ENCODE assay signal across 22 mouse cellular contexts in the genomic region with DNA sequence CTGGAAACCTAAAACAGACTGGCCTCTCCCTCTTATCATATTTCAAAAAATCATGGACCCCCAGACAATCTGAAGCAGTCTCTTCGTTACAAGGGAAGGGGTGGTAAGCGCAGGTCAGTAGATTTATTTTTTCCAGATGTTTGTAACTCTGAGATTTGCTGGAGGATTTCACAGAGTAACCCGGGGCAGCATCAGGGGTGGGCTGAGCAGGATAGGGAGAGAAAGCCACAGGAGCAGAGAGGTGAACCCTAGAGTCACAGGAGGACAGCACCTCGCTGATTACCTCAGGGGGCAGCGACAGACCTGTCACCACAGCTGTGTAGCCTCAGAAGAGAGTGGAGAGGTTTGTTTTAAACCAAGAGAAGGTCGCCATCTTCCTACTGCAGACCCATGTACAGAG. TPM values are rescaled to one million over a fixed set of nuclear protein-coding genes. Genes with fewer than 3 reads are reported as not detected.
A peak's percentile ranks its signal among the peaks of the same experiment; 100 is the strongest.
DNase-seq lines count a peak whose midpoint lies in the region; ATAC-seq and TF ChIP-seq lines count a peak whose summit lies in the region.
"Had no signal": no experiment of that assay in that cellular context is flagged by ENCODE, and none has a peak within 500 bp of the region (broad histone marks: within the 10 kb centered on the region; RNA-seq: fewer than 3 reads in every experiment).

No protein-coding gene starts in this region.

- no peak overlapping the region for H3K9ac ChIP-seq in hindbrain, embryonic 12.5 days
- H3K9ac ChIP-seq in hindbrain, postnatal 0 days (replicated peaks; ENCODE audit: low read length) = no peak overlapping the region
- no peak overlapping the region for H3K9ac ChIP-seq in embryonic facial prominence, embryonic 11.5 days (replicated peaks; ENCODE audit: low read length)
- peak overlapping the region; percentile 11; the same call in 1 of the 2 replicates for H3K9ac ChIP-seq in embryonic facial prominence, embryonic 13.5 days
- no peak overlapping the region for H3K9ac ChIP-seq in limb, embryonic 14.5 days (ENCODE audit: low read depth, low read length, severe bottlenecking)
- H3K9ac ChIP-seq: embryonic facial prominence, embryonic 15.5 days; liver, embryonic 15.5 days had no signal

- DNase-seq in hindbrain, postnatal 0 days (ENCODE audit: low spot score) = no peak
- DNase-seq in embryonic facial prominence, embryonic 11.5 days (ENCODE audit: low spot score) = peak; percentile 76
- peak; percentile 33 for DNase-seq in limb, embryonic 14.5 days (ENCODE audit: low spot score)
- DNase-seq in left cerebral cortex, postnatal 10 days (ENCODE audit: extremely low spot score in 1 of 2, low spot score in 2 of 2) = no peak
- no peak for DNase-seq in cerebellum, adult 8-10 months
- DNase-seq: adrenal gland, postnatal 36 days; cerebellum, postnatal 10 days; thymus, postnatal 4 days had no signal

- intact Hi-C loops in left cerebral cortex, postnatal 10 days (cut with DNase I) = no loop called here

- ATAC-seq in hindbrain, embryonic 12.5 days (ENCODE audit: low FRiP score) = no peak
- ATAC-seq in hindbrain, postnatal 0 days = no peak
- peak; percentile 35; the same call in 1 of the 2 replicates for ATAC-seq in embryonic facial prominence, embryonic 11.5 days (replicated peaks; ENCODE audit: insufficient number of reproducible peaks, low FRiP score, low TSS enrichment, low read depth)
- no peak for ATAC-seq in embryonic facial prominence, embryonic 13.5 days (ENCODE audit: insufficient number of reproducible peaks, insufficient read depth, low FRiP score, low TSS enrichment, low read depth)
- peak; percentile 45 for ATAC-seq in limb, embryonic 14.5 days (ENCODE audit: low FRiP score, low read depth)
- ATAC-seq: forebrain, embryonic 14.5 days; intestine, postnatal 0 days; lung, postnatal 0 days had no signal

- no peak overlapping the region for H3K4me3 ChIP-seq in hindbrain, embryonic 12.5 days
- no peak overlapping the region for H3K4me3 ChIP-seq in hindbrain, postnatal 0 days (ENCODE audit: low read length)
- H3K4me3 ChIP-seq in embryonic facial prominence, embryonic 11.5 days (ENCODE audit: low read depth, low read length) = no peak overlapping the region
- H3K4me3 ChIP-seq in embryonic facial prominence, embryonic 13.5 days = no peak overlapping the region
- no peak overlapping the region for H3K4me3 ChIP-seq in limb, embryonic 14.5 days (replicated peaks; ENCODE audit: low read length)
- H3K4me3 ChIP-seq: embryonic facial prominence, embryonic 15.5 days; liver, embryonic 15.5 days had no signal

- TF ChIP-seq POLR2A in limb, embryonic 14.5 days (IDR thresholded peaks at IDR 0.05; ENCODE audit: borderline replicate concordance, extremely low read depth, insufficient read depth, insufficient read length) = no peak

- no peak for TF ChIP-seq CTCF in hindbrain, postnatal 0 days (IDR thresholded peaks at IDR 0.05; ENCODE audit: low read depth)

- 0 out of 2 replicates have a peak overlapping the region, but pooled peaks have one; percentile 8 for H3K27ac ChIP-seq in hindbrain, embryonic 12.5 days
- H3K27ac ChIP-seq in hindbrain, postnatal 0 days = no peak overlapping the region
- peak overlapping the region; percentile 72 for H3K27ac ChIP-seq in embryonic facial prominence, embryonic 11.5 days (replicated peaks; ENCODE audit: low read depth, low read length)
- H3K27ac ChIP-seq in embryonic facial prominence, embryonic 13.5 days = peak overlapping the region; percentile 79
- peak overlapping the region; percentile 75 for H3K27ac ChIP-seq in limb, embryonic 14.5 days (replicated peaks; ENCODE audit: low read depth, low read length)
- H3K27ac ChIP-seq: embryonic facial prominence, embryonic 15.5 days; liver, embryonic 15.5 days had no signal

- WGBS in hindbrain, embryonic 12.5 days = 69% methylated on average over 6 of the region's 6 CpGs
- 79% methylated on average over 6 of the region's 6 CpGs for WGBS in hindbrain, postnatal 0 days
- WGBS in embryonic facial prominence, embryonic 11.5 days = 28% methylated on average over 6 of the region's 6 CpGs
- 24% methylated on average over 6 of the region's 6 CpGs for WGBS in embryonic facial prominence, embryonic 13.5 days
- WGBS in limb, embryonic 14.5 days = 24% methylated on average over 6 of the region's 6 CpGs

- no peaks in the 10 kb centered on the region for H3K9me3 ChIP-seq in hindbrain, embryonic 12.5 days (replicated peaks)
- H3K9me3 ChIP-seq in hindbrain, postnatal 0 days (ENCODE audit: low read length) = no peaks in the 10 kb centered on the region
- H3K9me3 ChIP-seq in embryonic facial prominence, embryonic 11.5 days (replicated peaks; ENCODE audit: control insufficient read depth, low read length) = no peaks in the 10 kb centered on the region
- no peaks in the 10 kb centered on the region for H3K9me3 ChIP-seq in embryonic facial prominence, embryonic 13.5 days
- H3K9me3 ChIP-seq in limb, embryonic 14.5 days (ENCODE audit: control insufficient read depth, low read length) = no peaks in the 10 kb centered on the region
- H3K9me3 ChIP-seq: embryonic facial prominence, embryonic 15.5 days; liver, embryonic 15.5 days had no signal

- no peak overlapping the region for H3K4me2 ChIP-seq in hindbrain, embryonic 12.5 days (replicated peaks)
- no peak overlapping the region for H3K4me2 ChIP-seq in hindbrain, postnatal 0 days (ENCODE audit: low read depth, low read length)
- no peak overlapping the region for H3K4me2 ChIP-seq in embryonic facial prominence, embryonic 11.5 days (ENCODE audit: low read depth, low read length)
- no peak overlapping the region for H3K4me2 ChIP-seq in embryonic facial prominence, embryonic 13.5 days
- no peak overlapping the region for H3K4me2 ChIP-seq in limb, embryonic 14.5 days (replicated peaks; ENCODE audit: low read depth, low read length, severe bottlenecking)
- H3K4me2 ChIP-seq: embryonic facial prominence, embryonic 15.5 days; heart, embryonic 11.5 days; liver, embryonic 15.5 days had no signal

- H3K27me3 ChIP-seq in hindbrain, embryonic 12.5 days = no peaks in the 10 kb centered on the region
- no peaks in the 10 kb centered on the region for H3K27me3 ChIP-seq in hindbrain, postnatal 0 days (ENCODE audit: insufficient read depth, low read length)
- H3K27me3 ChIP-seq in embryonic facial prominence, embryonic 11.5 days (ENCODE audit: control insufficient read depth, insufficient read depth, low read length) = no peaks in the 10 kb centered on the region
- no peaks in the 10 kb centered on the region for H3K27me3 ChIP-seq in embryonic facial prominence, embryonic 13.5 days
- no peaks in the 10 kb centered on the region for H3K27me3 ChIP-seq in limb, embryonic 14.5 days (ENCODE audit: control insufficient read depth, insufficient read depth, low read length)
- H3K27me3 ChIP-seq: embryonic facial prominence, embryonic 15.5 days; liver, embryonic 15.5 days had no signal

- H3K36me3 ChIP-seq in hindbrain, embryonic 12.5 days = peaks cover 47% of the 10 kb centered on the region
- H3K36me3 ChIP-seq in hindbrain, postnatal 0 days (ENCODE audit: insufficient read depth, low read length) = peaks cover 19% of the 10 kb centered on the region
- H3K36me3 ChIP-seq in embryonic facial prominence, embryonic 11.5 days (replicated peaks; ENCODE audit: control insufficient read depth, insufficient read depth, low read depth, low read length) = no peaks in the 10 kb centered on the region; the same call in 1 of the 2 replicates
- H3K36me3 ChIP-seq in embryonic facial prominence, embryonic 13.5 days = peaks cover 52% of the 10 kb centered on the region
- H3K36me3 ChIP-seq in limb, embryonic 14.5 days (ENCODE audit: control insufficient read depth, insufficient read depth, low read length) = peaks cover 38% of the 10 kb centered on the region
- H3K36me3 ChIP-seq: liver, embryonic 15.5 days had no signal

- H3K4me1 ChIP-seq in hindbrain, embryonic 12.5 days = peaks cover 26% of the 10 kb centered on the region
- H3K4me1 ChIP-seq in hindbrain, postnatal 0 days (ENCODE audit: insufficient read depth, low read length) = no peaks in the 10 kb centered on the region; the same call in 1 of the 2 replicates
- H3K4me1 ChIP-seq in embryonic facial prominence, embryonic 11.5 days (ENCODE audit: control insufficient read depth, insufficient read depth, low read length) = peaks cover 3% of the 10 kb centered on the region; the same call in 1 of the 2 replicates
- peaks cover 30% of the 10 kb centered on the region for H3K4me1 ChIP-seq in embryonic facial prominence, embryonic 13.5 days
- H3K4me1 ChIP-seq in limb, embryonic 14.5 days (ENCODE audit: control insufficient read depth, insufficient read depth, low read length) = peaks cover 18% of the 10 kb centered on the region
- H3K4me1 ChIP-seq: liver, embryonic 15.5 days had no signal

RNA-seq across cellular contexts. Expression of gene Atp6v0a4, which starts 41.0 kb away (rescaled TPM):
- polyA plus RNA-seq in hindbrain, embryonic 12.5 days (2016; fragmentation: Nextera tagmentation; extraction: Ambion mirVana) = 0.10 TPM in 1 of 2 replicates, not detected in the other
- total RNA-seq in hindbrain, postnatal 0 days (2014; rRNA removed) = 0.42 TPM in 1 of 2 replicates, not detected in the other
- 0.28 and 0.29 TPM in 2 replicates for polyA plus RNA-seq in hindbrain, postnatal 0 days (2015; fragmentation: Nextera tagmentation; extraction: Ambion mirVana)
- polyA plus RNA-seq in embryonic facial prominence, embryonic 11.5 days (2014; fragmentation: Nextera tagmentation; extraction: Ambion mirVana) = not detected in 2 replicates
- polyA plus RNA-seq in embryonic facial prominence, embryonic 13.5 days (2015; fragmentation: Nextera tagmentation; extraction: Ambion mirVana) = 1.1 and 1.3 TPM in 2 replicates
- 1.9 and 2.2 TPM in 2 replicates for polyA plus RNA-seq in limb, embryonic 14.5 days (2012; rRNA removed)
- polyA plus RNA-seq in limb, embryonic 14.5 days (2014; fragmentation: Nextera tagmentation; extraction: Ambion mirVana) = 1.4 and 1.8 TPM in 2 replicates
- 1 to 10 TPM; 4.6 to 5.3 TPM for total RNA-seq in left cerebral cortex, postnatal 10 days (2021)
- total RNA-seq: megakaryocyte progenitor cell, adult 5-6 weeks; neutrophil, adult 5-6 weeks had no signal
- polyA plus RNA-seq: forebrain, embryonic 14.5 days had no signal

RNA-seq across cellular contexts. Expression of gene Tmem213, which starts 56.3 kb away (rescaled TPM):
- polyA plus RNA-seq in hindbrain, embryonic 12.5 days (2016; fragmentation: Nextera tagmentation; extraction: Ambion mirVana) = not detected in 2 replicates
- not detected in 2 replicates for total RNA-seq in hindbrain, postnatal 0 days (2014; rRNA removed)
- polyA plus RNA-seq in hindbrain, postnatal 0 days (2015; fragmentation: Nextera tagmentation; extraction: Ambion mirVana) = not detected in 2 replicates
- polyA plus RNA-seq in embryonic facial prominence, embryonic 11.5 days (2014; fragmentation: Nextera tagmentation; extraction: Ambion mirVana) = not detected in 2 replicates
- polyA plus RNA-seq in embryonic facial prominence, embryonic 13.5 days (2015; fragmentation: Nextera tagmentation; extraction: Ambion mirVana) = 2.1 and 3.8 TPM in 2 replicates
- 0.70 and 0.73 TPM in 2 replicates for polyA plus RNA-seq in limb, embryonic 14.5 days (2012; rRNA removed)
- 0.80 and 1.1 TPM in 2 replicates for polyA plus RNA-seq in limb, embryonic 14.5 days (2014; fragmentation: Nextera tagmentation; extraction: Ambion mirVana)
- not detected for total RNA-seq in left cerebral cortex, postnatal 10 days (2021)
- total RNA-seq: adrenal gland, postnatal 36 days; ES-E14; heart, postnatal 25 days; layer of hippocampus, postnatal 10 days; left cerebral cortex, postnatal 36 days; megakaryocyte progenitor cell, adult 5-6 weeks; neutrophil, adult 5-6 weeks had no signal
- polyA plus RNA-seq: forebrain, embryonic 14.5 days; heart, embryonic 11.5 days; intestine, postnatal 0 days; liver, embryonic 15.5 days had no signal

Comparison
In these comparisons a context has a peak if more than half of its experiments do, and no peak if none do; other contexts are left out.
1. ATAC-seq: peak in embryonic facial prominence, embryonic 11.5 days (single experiment) and limb, embryonic 14.5 days (single experiment); none in hindbrain, embryonic 12.5 days (single experiment), hindbrain, postnatal 0 days (single experiment) and embryonic facial prominence, embryonic 13.5 days (single experiment).
2. DNase-seq: peak in embryonic facial prominence, embryonic 11.5 days (single experiment) and limb, embryonic 14.5 days (single experiment); none in hindbrain, postnatal 0 days (single experiment), left cerebral cortex, postnatal 10 days (0 of 2) and cerebellum, adult 8-10 months (single experiment).